Mouse (Mus musculus): ENCODE data around the gene Fezf1. TPM values are rescaled to one million over a fixed set of nuclear protein-coding genes. Genes with fewer than 3 reads are reported as not detected.

The Fezf1 gene
- polyA plus RNA-seq (2014; fragmentation: Illumina TruSeq; extraction: RNeasy Lipid Tissue Mini Kit (QIAGEN cat#74804); ENCODE audit: low read depth, low replicate concordance): not detected

GRCm38 (mm10) chr6:23248313-23249052 is at the start of gene Fezf1:
Gene Fezf1, minus strand, starts transcription at chr6:23248362.

Other genes starting within 250 kb of the Fezf1 start
- 2.9 TPM for gene Aass, start 115.4 kb downstream of the Fezf1 start, polyA plus RNA-seq (2014; fragmentation: Illumina TruSeq; extraction: RNeasy Lipid Tissue Mini Kit (QIAGEN cat#74804); ENCODE audit: low read depth, low replicate concordance)